Mouse (Mus musculus) MEL (cell line): ENCODE results near the gene Pfkfb3. TPM values are rescaled to one million over a fixed set of nuclear protein-coding genes. Genes with fewer than 3 reads are reported as not detected.

ENCODE experiments used
- DNase-seq: peaks from one replicate; pipeline ENCODE4 v3.0.0; 2011; ENCODE audit warnings: low read depth, low spot score
- H3K27ac ChIP-seq: 2 replicates; pipeline ENCODE4 v1.5.1; 2012; ENCODE audit warnings: low read depth, mild to moderate bottlenecking, control low read depth, low read length, moderate library complexity; ENCODE audit not compliant: control insufficient read depth
- H3K27me3 ChIP-seq, 2 experiments: fragments of 150-350 bp in 1 of 2; sonication (generic) in 1 of 2; 2 replicates each; pipeline ENCODE4 v1.6.1; 2012; ENCODE audit warnings: low read length in 2 of 2, mild to moderate bottlenecking in 2 of 2, improper control_type of control experiment in 1 of 2, moderate library complexity in 1 of 2; ENCODE audit not compliant: insufficient read depth in 2 of 2, control insufficient read depth in 1 of 2
- H3K36me3 ChIP-seq, 2 experiments: 2 replicates each; pipeline ENCODE4 v1.6.1; 2012 to 2014; ENCODE audit warnings: low read length in 2 of 2, improper control_type of control experiment in 1 of 2, inconsistent platforms in 1 of 2, mild to moderate bottlenecking in 1 of 2; ENCODE audit not compliant: insufficient read depth in 2 of 2, control insufficient read depth in 1 of 2
- H3K4me1 ChIP-seq, 2 experiments: fragments of 150-350 bp in 1 of 2; sonication (generic) in 1 of 2; 2 replicates each; pipeline ENCODE4 v1.6.1; 2012; ENCODE audit warnings: low read length in 2 of 2, improper control_type of control experiment in 1 of 2, mild to moderate bottlenecking in 1 of 2; ENCODE audit not compliant: insufficient read depth in 2 of 2, control insufficient read depth in 1 of 2
- H3K4me3 ChIP-seq, 2 experiments: fragments of 150-350 bp in 1 of 2; sonication (generic) in 1 of 2; 2 replicates each; pipeline ENCODE4 v1.5.1; 2012; ENCODE audit warnings: low read depth in 2 of 2, low read length in 2 of 2, mild to moderate bottlenecking in 2 of 2, moderate library complexity in 2 of 2, control low read depth in 1 of 2, improper control_type of control experiment in 1 of 2; ENCODE audit not compliant: control insufficient read depth in 1 of 2, insufficient read depth in 1 of 2
- H3K79me2 ChIP-seq: 2 replicates; pipeline ENCODE4 v1.6.1; 2012; ENCODE audit warnings: mild to moderate bottlenecking, low read length, moderate library complexity; ENCODE audit not compliant: control insufficient read depth, poor library complexity, insufficient read depth
- H3K9ac ChIP-seq: 2 replicates; pipeline ENCODE4 v1.6.1; 2012; ENCODE audit warnings: low read depth, mild to moderate bottlenecking, control low read depth, low read length, moderate library complexity; ENCODE audit not compliant: control insufficient read depth, poor library complexity, severe bottlenecking
- H3K9me3 ChIP-seq: fragments of 150-350 bp; sonication (generic); replicated peaks from 2 replicates; pipeline ENCODE4 v1.6.1; 2012; ENCODE audit warnings: mild to moderate bottlenecking, low read length, improper control_type of control experiment, moderate library complexity; ENCODE audit not compliant: insufficient read depth
- CHD1 ChIP-seq: IDR thresholded peaks from 2 replicates; pipeline ENCODE4 v1.6.1; 2012; ENCODE audit warnings: low read depth, mild to moderate bottlenecking, inconsistent platforms, low read length, improper control_type of control experiment
- CHD2 ChIP-seq: IDR thresholded peaks from 2 replicates; pipeline ENCODE4 v1.6.1; 2011; ENCODE audit warnings: low read length, improper control_type of control experiment
- ELF1 ChIP-seq: IDR thresholded peaks from 2 replicates; pipeline ENCODE4 v1.6.1; 2014; ENCODE audit warnings: low read depth, mild to moderate bottlenecking, inconsistent platforms, low read length, improper control_type of control experiment, moderate library complexity
- EP300 ChIP-seq, 2 experiments: IDR thresholded peaks; 2 replicates each; pipeline ENCODE4 v1.6.1; 2011; ENCODE audit warnings: improper control_type of control experiment in 2 of 2, low read length in 2 of 2, low read depth in 1 of 2, mild to moderate bottlenecking in 1 of 2
- ETS1 ChIP-seq: IDR thresholded peaks from 2 replicates; pipeline ENCODE4 v1.6.1; 2012; ENCODE audit warnings: low read depth, mild to moderate bottlenecking, inconsistent platforms, low read length, improper control_type of control experiment, moderate library complexity
- MAX ChIP-seq: IDR thresholded peaks from 2 replicates; pipeline ENCODE4 v1.6.1; 2011; ENCODE audit warnings: low read length, improper control_type of control experiment
- MAZ ChIP-seq: IDR thresholded peaks from 2 replicates; pipeline ENCODE4 v1.6.1; 2012; ENCODE audit warnings: low read depth, mild to moderate bottlenecking, inconsistent platforms, low read length, improper control_type of control experiment
- MEF2A ChIP-seq: IDR thresholded peaks from 2 replicates; pipeline ENCODE4 v1.6.1; 2014; ENCODE audit warnings: low read depth, mild to moderate bottlenecking, inconsistent platforms, low read length, improper control_type of control experiment; ENCODE audit not compliant: poor library complexity, insufficient replicate concordance, severe bottlenecking; ENCODE audit errors: extremely low read depth
- MYB ChIP-seq: IDR thresholded peaks from 2 replicates; pipeline ENCODE4 v1.6.1; 2011; ENCODE audit warnings: mild to moderate bottlenecking, low read depth, low read length, improper control_type of control experiment
- MYC ChIP-seq: IDR thresholded peaks from 2 replicates; pipeline ENCODE4 v1.6.1; 2011; ENCODE audit warnings: low read depth, mild to moderate bottlenecking, low read length, improper control_type of control experiment, moderate library complexity
- POLR2A ChIP-seq, 2 experiments: IDR thresholded peaks; 2 replicates each; pipeline ENCODE4 v1.6.1; 2011 to 2012; ENCODE audit warnings: low read length in 2 of 2, mild to moderate bottlenecking in 2 of 2, control low read depth in 1 of 2, improper control_type of control experiment in 1 of 2, low read depth in 1 of 2, moderate library complexity in 1 of 2; ENCODE audit not compliant: control insufficient read depth in 1 of 2, insufficient read depth in 1 of 2, poor library complexity in 1 of 2
- SIN3A ChIP-seq: IDR thresholded peaks from 2 replicates; pipeline ENCODE4 v1.6.1; 2012; ENCODE audit warnings: low read length, improper control_type of control experiment, inconsistent platforms
- SMC3 ChIP-seq: IDR thresholded peaks from 2 replicates; pipeline ENCODE4 v1.6.1; 2011; ENCODE audit warnings: low read depth, low read length, improper control_type of control experiment
- TAL1 ChIP-seq: IDR thresholded peaks from 2 replicates; pipeline ENCODE4 v1.6.1; 2012; ENCODE audit warnings: mild to moderate bottlenecking, inconsistent platforms, low read length, moderate library complexity, mixed read lengths
- USF2 ChIP-seq, 2 experiments: IDR thresholded peaks; 2 replicates each; pipeline ENCODE4 v1.6.1; 2011 to 2012; ENCODE audit warnings: improper control_type of control experiment in 2 of 2, low read length in 2 of 2, borderline replicate concordance in 1 of 2, inconsistent platforms in 1 of 2, low read depth in 1 of 2, mild to moderate bottlenecking in 1 of 2; ENCODE audit not compliant: insufficient read depth in 1 of 2
- ZC3H11A ChIP-seq: IDR thresholded peaks from 2 replicates; pipeline ENCODE4 v1.6.1; 2012; ENCODE audit warnings: low read depth, mild to moderate bottlenecking, inconsistent platforms, low read length, improper control_type of control experiment
- ZKSCAN1 ChIP-seq: IDR thresholded peaks from 2 replicates; pipeline ENCODE4 v1.6.1; 2012; ENCODE audit warnings: low read depth, mild to moderate bottlenecking, inconsistent platforms, low read length, improper control_type of control experiment, moderate library complexity
- polyA plus RNA-seq, 2 experiments: library from polyadenylated mRNA; stranded (reverse) in 1 of 2; unstranded in 1 of 2; fragments of >175 nt in 1 of 2; fragments of >200 nt in 1 of 2; gene quantifications; 2 replicates each; pipeline versions ENCODE4 v1.2.1 to v1.2.4; 2012; ENCODE audit warnings: low replicate concordance in 2 of 2, low read depth in 1 of 2; ENCODE audit not compliant: insufficient read length in 2 of 2, insufficient read depth in 1 of 2, missing spikeins in 1 of 2
- total RNA-seq: library from RNA; depleted of rRNA; stranded (reverse); fragments of 300-350 nt; gene quantifications from 2 replicates; pipeline ENCODE4 v1.2.3, GENCODE M21; 2012

The Pfkfb3 gene
- total and polyA plus RNA-seq, 3 experiments, result 9.9 to 13.8 TPM; not detected in 1

DNA sequence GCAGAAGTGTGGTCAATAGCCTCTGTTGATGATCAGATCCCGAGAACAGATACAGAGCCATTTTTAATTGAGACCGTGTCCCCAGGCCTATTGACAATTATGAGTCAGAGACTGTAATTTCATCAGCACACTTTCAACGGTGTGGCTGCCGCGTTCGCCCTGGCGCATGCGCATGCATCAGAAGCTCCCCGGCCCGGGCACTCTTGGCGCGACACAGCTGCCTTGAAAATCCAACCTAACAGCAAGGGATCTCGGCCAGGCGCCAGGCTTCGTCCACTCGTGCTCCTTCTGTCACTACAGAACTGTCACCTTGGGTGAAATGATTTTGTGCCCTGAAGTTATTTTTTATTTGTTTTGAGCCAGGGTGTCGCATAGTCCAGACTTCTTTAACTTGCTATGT, 9.4 kb upstream of the Pfkfb3 start:
- H3K27ac ChIP-seq, result no peak overlapping the region
- H3K79me2 ChIP-seq, result no peaks in the 10 kb centered on the region
- no peak for DNase-seq
- H3K9ac ChIP-seq, result no peak overlapping the region
- peaks cover 4 to 5% of the 10 kb centered on the region in 2 experiments for H3K27me3 ChIP-seq
- H3K9me3 ChIP-seq, result no peaks in the 10 kb centered on the region
- no peaks in the 10 kb centered on the region for H3K4me1 ChIP-seq
- no peak for TF ChIP-seq TAL1
- H3K36me3 ChIP-seq, result no peaks in the 10 kb centered on the region; a peak in 1 of 4 replicates
- no peak overlapping the region for H3K4me3 ChIP-seq

DNA sequence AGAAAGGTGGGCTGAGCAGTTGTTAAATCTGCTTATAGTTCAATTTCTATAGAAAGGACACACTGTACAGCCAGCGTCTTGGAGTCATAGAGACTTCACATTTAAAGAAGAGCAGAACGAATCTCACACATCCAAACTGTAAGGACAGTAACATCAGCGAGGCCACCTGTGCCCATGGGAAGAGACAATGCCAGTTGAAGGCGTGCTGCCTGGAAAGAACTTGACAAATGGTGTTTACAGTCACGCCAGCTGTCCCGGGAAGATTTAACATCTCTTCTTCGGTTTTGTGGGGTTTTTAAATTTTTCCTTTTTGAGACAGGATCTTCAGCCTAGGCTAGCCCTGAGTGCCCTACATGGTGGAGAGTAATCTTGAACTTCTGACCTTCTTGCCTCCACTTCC, 4.8 kb upstream of the Pfkfb3 start:
- no peak for DNase-seq
- 0 out of 4 replicates have a peak, but pooled peaks cover 0 to 2% of the 10 kb centered on the region in 2 experiments for H3K36me3 ChIP-seq
- H3K4me3 ChIP-seq, result no peak overlapping the region
- peaks cover 2 to 5% of the 10 kb centered on the region in 2 experiments for H3K27me3 ChIP-seq
- H3K9me3 ChIP-seq, result no peaks in the 10 kb centered on the region
- no peaks in the 10 kb centered on the region; the same call in 1 of the 2 replicates for H3K79me2 ChIP-seq
- TF ChIP-seq USF2 (IDR thresholded peaks at IDR 0.05; ENCODE audit: borderline replicate concordance in 1 of 2, insufficient read depth in 1 of 2, low read depth in 1 of 2, low read length in 2 of 2) (no peak), SIN3A (no peak), POLR2A (IDR thresholded peaks at IDR 0.05; ENCODE audit: control insufficient read depth in 1 of 2, insufficient read depth in 1 of 2, low read depth in 1 of 2, low read length in 2 of 2, poor library complexity in 1 of 2) (no peak), SMC3 (no peak), CHD1 (no peak), EP300 (IDR thresholded peaks at IDR 0.05; ENCODE audit: low read depth in 1 of 2, low read length in 2 of 2) (no peak), ZC3H11A (no peak), MEF2A (no peak), MYB (no peak), ZKSCAN1 (no peak), MAX (no peak), MYC (no peak), TAL1 (no peak), CHD2 (no peak), MAZ (no peak), ELF1 (no peak), ETS1 (no peak)
- no peak overlapping the region for H3K9ac ChIP-seq
- no peaks in the 10 kb centered on the region; a peak in 1 of 4 replicates for H3K4me1 ChIP-seq
- H3K27ac ChIP-seq, result no peak overlapping the region
